Mouse (Mus musculus) lung, postnatal 0 days (tissue): ENCODE measurements at regions not wholly inside any gene's neighbourhood (a gene's known extent, or its start where the extent isn't known, plus 50 kb on each side); places are given as distances from the start of the nearest gene placed in this dataset.

Experiments used
- CTCF ChIP-seq: IDR thresholded peaks from 2 replicates; pipeline ENCODE4 v1.5.1; 2016; ENCODE audit warnings: antibody characterized with exemption, mild to moderate bottlenecking
- EP300 ChIP-seq: IDR thresholded peaks from 2 replicates; pipeline ENCODE4 v1.6.1; 2016; ENCODE audit warnings: antibody characterized with exemption, mild to moderate bottlenecking, control low read depth

DNA sequence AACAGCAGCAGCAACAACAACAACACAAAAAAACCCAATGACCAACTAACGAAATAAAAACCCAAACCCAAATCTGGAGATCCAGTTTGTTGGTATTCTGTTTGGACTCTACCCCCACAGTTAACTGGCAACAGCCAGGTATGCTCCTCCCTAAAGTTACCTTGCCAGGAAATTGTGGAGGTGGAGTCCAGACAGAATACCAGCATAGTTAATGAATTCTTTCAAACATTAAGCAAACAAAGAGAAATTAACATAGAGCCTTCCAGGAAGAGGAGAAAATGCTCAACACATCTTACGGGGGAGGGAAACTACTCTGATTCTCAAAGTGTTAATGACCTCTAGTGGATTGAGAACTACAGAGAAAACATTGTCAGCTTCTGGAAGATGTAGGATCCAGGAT is 148.3 kb upstream of the 1700012A03Rik start:
- TF ChIP-seq CTCF = no peak
- no peak for TF ChIP-seq EP300
